In the genomic region with DNA sequence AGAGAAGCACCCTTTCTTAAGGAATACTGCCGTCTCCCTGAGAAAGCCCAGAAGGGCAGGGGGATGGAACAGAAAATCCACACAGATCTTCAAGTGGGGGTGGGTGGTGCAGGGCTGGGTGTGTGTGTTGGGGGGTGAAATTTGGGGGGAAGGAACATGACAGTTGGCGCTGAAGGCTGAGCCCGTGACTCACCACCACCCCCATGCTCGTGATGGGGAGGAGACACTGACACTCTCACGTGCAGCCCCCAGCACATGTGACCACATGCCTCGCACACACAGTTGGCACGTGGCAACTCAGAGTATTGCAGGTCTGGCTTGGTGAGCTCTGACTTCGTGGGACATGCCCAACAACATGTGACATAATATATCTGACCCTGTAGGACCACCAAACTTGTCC, we compare ENCODE assay signal across 9 mouse cellular contexts. TPM values are rescaled to one million over a fixed set of nuclear protein-coding genes. Genes with fewer than 3 reads are reported as not detected.
DNase-seq lines count a peak whose midpoint lies in the region; ATAC-seq and TF ChIP-seq lines count a peak whose summit lies in the region.
"Had no signal": no experiment of that assay in that cellular context is flagged by ENCODE, and none has a peak within 500 bp of the region (broad histone marks: within the 10 kb centered on the region; RNA-seq: fewer than 3 reads in every experiment).

No protein-coding gene starts in this region.

- intact Hi-C loops in left cerebral cortex, postnatal 10 days (cut with DNase I): no loop called here

- no peak overlapping the region for H3K9ac ChIP-seq in lung, embryonic 14.5 days
- peak overlapping the region; percentile 78; the same call in 1 of the 2 replicates for H3K9ac ChIP-seq in forebrain, embryonic 16.5 days (replicated peaks; ENCODE audit: low read depth, low read length)
- no peak overlapping the region; the same call in 1 of the 2 replicates for H3K9ac ChIP-seq in intestine, embryonic 15.5 days

- no peaks in the 10 kb centered on the region for H3K9me3 ChIP-seq in lung, embryonic 14.5 days (ENCODE audit: low read depth, low read length)
- no peaks in the 10 kb centered on the region for H3K9me3 ChIP-seq in forebrain, embryonic 16.5 days (ENCODE audit: control insufficient read depth, low read length)
- H3K9me3 ChIP-seq in intestine, embryonic 15.5 days: no peaks in the 10 kb centered on the region
- H3K9me3 ChIP-seq: lung, embryonic 15.5 days had no signal

- H3K4me1 ChIP-seq in lung, embryonic 14.5 days (ENCODE audit: insufficient read depth): peaks cover 22% of the 10 kb centered on the region
- peaks cover 58% of the 10 kb centered on the region for H3K4me1 ChIP-seq in forebrain, embryonic 16.5 days (replicated peaks; ENCODE audit: control insufficient read depth, insufficient read depth, low read length)
- H3K4me1 ChIP-seq in intestine, embryonic 15.5 days (replicated peaks): peaks cover 32% of the 10 kb centered on the region
- peaks cover 13% of the 10 kb centered on the region for H3K4me1 ChIP-seq in lung, adult 2 months (ENCODE audit: control insufficient read depth, insufficient read depth, low read length)

- DNase-seq in lung, embryonic 14.5 days: no peak
- no peak for DNase-seq in lung, postnatal 10 days
- peak; percentile 46 to 77 for DNase-seq in left cerebral cortex, postnatal 10 days (ENCODE audit: extremely low spot score in 1 of 2, low spot score in 2 of 2)
- DNase-seq in right cerebral cortex, postnatal 14 days: peak; percentile 71
- DNase-seq in urinary bladder, postnatal 36 days (ENCODE audit: low spot score in 2 of 2): no peak
- no peak for DNase-seq in lung, adult 2 months

- 80% methylated on average over 8 of the region's 8 CpGs for whole genome bisulfite sequencing in lung, embryonic 14.5 days
- WGBS in forebrain, embryonic 16.5 days: 70% methylated on average over 8 of the region's 8 CpGs
- 81% methylated on average over 8 of the region's 8 CpGs for WGBS in intestine, embryonic 15.5 days
- WGBS in lung, adult 2 months: 84% methylated on average over 8 of the region's 8 CpGs

- no peak for TF ChIP-seq POLR2A in lung, adult 2 months (IDR thresholded peaks at IDR 0.05; ENCODE audit: borderline replicate concordance, extremely low read depth, low read depth, low read length)

- peaks cover 4% of the 10 kb centered on the region; the same call in 1 of the 2 replicates for H3K36me3 ChIP-seq in lung, embryonic 14.5 days (ENCODE audit: insufficient read depth)
- H3K36me3 ChIP-seq in forebrain, embryonic 16.5 days (ENCODE audit: control insufficient read depth, insufficient read depth): no peaks in the 10 kb centered on the region
- no peaks in the 10 kb centered on the region for H3K36me3 ChIP-seq in intestine, embryonic 15.5 days
- H3K36me3 ChIP-seq: lung, embryonic 15.5 days had no signal

- no peak overlapping the region for H3K4me3 ChIP-seq in lung, embryonic 14.5 days (ENCODE audit: low read depth, low read length)
- H3K4me3 ChIP-seq in forebrain, embryonic 16.5 days (replicated peaks; ENCODE audit: low read length): no peak overlapping the region
- no peak overlapping the region for H3K4me3 ChIP-seq in intestine, embryonic 15.5 days (replicated peaks)
- no peak overlapping the region for H3K4me3 ChIP-seq in lung, adult 2 months (replicated peaks; ENCODE audit: extremely low read depth, low read depth, low read length)

- H3K4me2 ChIP-seq in lung, embryonic 14.5 days: 0 out of 2 replicates have a peak overlapping the region, but pooled peaks have one; percentile 7
- H3K4me2 ChIP-seq in forebrain, embryonic 16.5 days (ENCODE audit: low read length): no peak overlapping the region
- no peak overlapping the region for H3K4me2 ChIP-seq in intestine, embryonic 15.5 days (replicated peaks)

- no peak overlapping the region for H3K27ac ChIP-seq in lung, embryonic 14.5 days (ENCODE audit: low read depth)
- peak overlapping the region; percentile 91; the same call in 1 of the 2 replicates for H3K27ac ChIP-seq in forebrain, embryonic 16.5 days (ENCODE audit: low read length)
- no peak overlapping the region for H3K27ac ChIP-seq in intestine, embryonic 15.5 days

- no peaks in the 10 kb centered on the region for H3K27me3 ChIP-seq in lung, embryonic 14.5 days (ENCODE audit: insufficient read depth, low read length)
- H3K27me3 ChIP-seq in forebrain, embryonic 16.5 days (replicated peaks; ENCODE audit: control insufficient read depth, insufficient read depth, low read length): no peaks in the 10 kb centered on the region
- no peaks in the 10 kb centered on the region for H3K27me3 ChIP-seq in intestine, embryonic 15.5 days (replicated peaks)
- H3K27me3 ChIP-seq: lung, embryonic 15.5 days had no signal

- ATAC-seq in lung, embryonic 14.5 days (ENCODE audit: insufficient read depth): no peak
- ATAC-seq in forebrain, embryonic 16.5 days: no peak
- no peak for ATAC-seq in intestine, embryonic 15.5 days

- TF ChIP-seq CTCF in lung, embryonic 14.5 days (IDR thresholded peaks at IDR 0.05; ENCODE audit: low read depth): no peak
- TF ChIP-seq CTCF in lung, adult 2 months (IDR thresholded peaks at IDR 0.05; ENCODE audit: insufficient read depth, low read length): no peak

RNA-seq across cellular contexts. Expression of gene Zfp574, which starts 1.6 kb away (rescaled TPM):
- 29.9 and 30.7 TPM in 2 replicates for polyA plus RNA-seq in lung, embryonic 14.5 days (2014; fragmentation: Nextera tagmentation; extraction: Ambion mirVana)
- polyA plus RNA-seq in forebrain, embryonic 16.5 days (2015; fragmentation: Nextera tagmentation; extraction: Ambion mirVana): 36.6 and 38.4 TPM in 2 replicates
- 10 to 100 TPM; 26.0 to 27.1 TPM for total RNA-seq in left cerebral cortex, postnatal 10 days (2021)
- polyA plus RNA-seq in intestine, embryonic 15.5 days (2015; fragmentation: Nextera tagmentation; extraction: Ambion mirVana): 24.7 and 25.3 TPM in 2 replicates
- 46.8 and 48.4 TPM in 2 replicates for polyA plus RNA-seq in lung, adult 2 months (2012; rRNA removed)

RNA-seq across cellular contexts. Expression of gene Grik5, which starts 1.8 kb away (rescaled TPM):
- polyA plus RNA-seq in lung, embryonic 14.5 days (2014; fragmentation: Nextera tagmentation; extraction: Ambion mirVana): 6.7 and 6.8 TPM in 2 replicates
- polyA plus RNA-seq in forebrain, embryonic 16.5 days (2015; fragmentation: Nextera tagmentation; extraction: Ambion mirVana): 10.4 and 16.9 TPM in 2 replicates
- total RNA-seq in left cerebral cortex, postnatal 10 days (2021): 100 to 1,000 TPM; 226 to 237 TPM
- polyA plus RNA-seq in intestine, embryonic 15.5 days (2015; fragmentation: Nextera tagmentation; extraction: Ambion mirVana): 3.3 and 3.7 TPM in 2 replicates
- 28.5 and 31.1 TPM in 2 replicates for polyA plus RNA-seq in lung, adult 2 months (2012; rRNA removed)

Comparison
In these comparisons a context has a peak if more than half of its experiments do, and no peak if none do; other contexts are left out.
1. DNase-seq: peak in left cerebral cortex, postnatal 10 days (2 of 2) and right cerebral cortex, postnatal 14 days (single experiment); none in lung, embryonic 14.5 days (single experiment), lung, postnatal 10 days (single experiment), urinary bladder, postnatal 36 days (0 of 2) and lung, adult 2 months (single experiment).